Mouse (Mus musculus): ENCODE data around the gene Pde8b. TPM values are rescaled to one million over a fixed set of nuclear protein-coding genes. Genes with fewer than 3 reads are reported as not detected.

The Pde8b gene
- polyA plus RNA-seq, 1 experiment: 0.88 TPM

DNA sequence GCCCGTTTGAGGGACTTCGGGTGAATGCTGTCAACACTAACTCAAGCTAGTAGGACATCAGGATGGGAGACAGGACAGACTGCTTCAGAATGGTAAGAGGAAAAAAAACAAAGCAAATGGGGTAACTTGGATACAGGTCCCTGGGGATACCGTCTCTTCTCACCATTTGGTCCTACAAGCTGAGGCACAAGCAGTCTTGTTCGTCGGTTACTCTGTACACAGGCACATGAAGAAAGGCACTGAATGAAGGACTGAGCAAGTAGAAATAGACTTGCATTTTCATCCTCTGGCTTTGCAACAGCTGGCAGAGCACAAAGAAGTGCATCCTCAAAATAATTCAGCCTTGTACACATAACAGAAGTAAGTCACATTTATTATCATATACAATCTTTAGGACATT lies 14.6 kb upstream of the Pde8b start:
- TF ChIP-seq CTCF (IDR thresholded peaks at IDR 0.05; ENCODE audit: borderline replicate concordance, control insufficient read depth, extremely low read depth, insufficient read depth, low read length, poor library complexity) (no peak), POLR2A (IDR thresholded peaks at IDR 0.05; ENCODE audit: control insufficient read depth, extremely low read depth, insufficient read depth, low read length, poor library complexity) (no peak)
- H3K4me1 ChIP-seq (replicated peaks; ENCODE audit: control insufficient read depth, insufficient read depth, low read length): no peaks in the 10 kb centered on the region
- H3K27me3 ChIP-seq (ENCODE audit: control insufficient read depth, insufficient read depth, low read length): no peaks in the 10 kb centered on the region
- no peak for DNase-seq
- 88% methylated on average over 5 of the region's 5 CpGs for WGBS
- no peak overlapping the region for H3K27ac ChIP-seq (ENCODE audit: control insufficient read depth, insufficient read depth, low read length)
- H3K36me3 ChIP-seq (ENCODE audit: control insufficient read depth, insufficient read depth, low read length): no peaks in the 10 kb centered on the region
- no peak overlapping the region for H3K4me3 ChIP-seq (ENCODE audit: control insufficient read depth, insufficient read depth, low read length)

DNA sequence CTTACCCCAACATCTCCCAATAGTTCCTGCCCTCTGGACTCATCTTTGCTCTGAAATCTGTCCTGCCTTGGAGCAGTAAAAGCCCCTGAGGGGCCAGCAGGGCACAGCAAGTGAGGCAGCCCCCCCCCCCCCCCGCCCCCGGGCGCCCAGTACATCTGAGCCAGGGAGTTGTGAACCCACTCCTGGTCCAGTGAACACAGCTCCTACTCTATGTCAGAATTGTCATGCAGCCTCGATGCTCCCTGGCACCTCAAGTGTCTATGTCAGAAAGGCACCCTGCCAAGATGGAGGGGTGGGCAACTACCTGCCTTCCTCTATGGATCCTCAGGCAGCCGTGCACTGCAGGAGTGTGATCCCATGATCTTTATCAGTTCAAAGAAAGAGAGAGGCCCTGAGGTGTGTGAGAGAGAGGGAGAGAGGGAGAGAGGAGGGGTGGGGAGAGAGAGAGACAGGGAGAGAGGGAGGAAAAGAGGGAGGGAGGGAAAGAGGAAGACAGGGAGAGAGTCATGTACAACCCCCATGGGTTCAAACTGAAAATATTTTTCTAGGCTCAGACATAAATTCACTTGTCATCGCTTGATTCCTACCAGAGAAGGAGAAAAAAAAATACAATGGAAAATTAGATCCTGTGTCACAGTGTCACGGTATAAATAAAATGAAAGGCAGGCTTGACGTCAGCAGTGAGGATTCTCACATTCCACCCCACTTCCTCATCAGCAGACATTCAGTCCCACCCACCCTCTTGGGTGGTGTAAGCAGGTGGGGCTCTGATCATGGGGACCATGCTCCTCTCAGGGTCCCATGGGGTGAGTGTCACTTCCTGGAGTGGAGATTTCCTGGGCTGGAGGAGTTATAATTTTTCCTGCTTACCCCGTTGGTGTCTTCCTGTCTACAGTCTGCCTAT lies 11.0 kb upstream of the Pde8b start:
- Histone ChIP-seq H3K27me3 (ENCODE audit: control insufficient read depth, insufficient read depth, low read length) (no peaks in the 10 kb centered on the region), H3K4me1 (replicated peaks; ENCODE audit: control insufficient read depth, insufficient read depth, low read length) (no peaks in the 10 kb centered on the region), H3K27ac (ENCODE audit: control insufficient read depth, insufficient read depth, low read length) (no peak overlapping the region), H3K4me3 (ENCODE audit: control insufficient read depth, insufficient read depth, low read length) (no peak overlapping the region), H3K36me3 (ENCODE audit: control insufficient read depth, insufficient read depth, low read length) (no peaks in the 10 kb centered on the region)
- TF ChIP-seq POLR2A (IDR thresholded peaks at IDR 0.05; ENCODE audit: control insufficient read depth, extremely low read depth, insufficient read depth, low read length, poor library complexity): no peak
- TF ChIP-seq CTCF (IDR thresholded peaks at IDR 0.05; ENCODE audit: borderline replicate concordance, control insufficient read depth, extremely low read depth, insufficient read depth, low read length, poor library complexity): no peak
- 65% methylated on average over 9 of the region's 9 CpGs for WGBS
- no peak for DNase-seq

DNA sequence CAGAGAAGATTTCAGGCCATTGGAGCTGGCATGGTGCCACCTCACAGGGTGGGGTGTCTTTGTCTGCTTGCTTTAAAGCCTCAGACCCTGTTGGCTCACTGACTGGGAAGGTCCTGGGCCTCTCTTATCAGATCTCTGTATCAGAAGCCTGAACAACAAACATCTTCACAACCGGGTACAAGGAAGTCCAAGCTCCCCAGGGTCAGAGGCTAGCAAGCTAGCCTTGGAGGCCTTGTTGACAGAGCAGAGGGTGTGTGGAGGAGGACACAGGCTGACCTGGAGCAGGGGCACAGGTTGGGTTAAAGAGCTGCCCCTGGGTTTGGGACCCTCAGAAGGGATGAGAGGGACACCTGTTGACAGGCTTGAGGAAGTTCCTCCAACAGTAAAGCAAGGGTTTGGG lies 10.3 kb upstream of the Pde8b start:
- H3K27ac ChIP-seq (ENCODE audit: control insufficient read depth, insufficient read depth, low read length): no peak overlapping the region

DNA sequence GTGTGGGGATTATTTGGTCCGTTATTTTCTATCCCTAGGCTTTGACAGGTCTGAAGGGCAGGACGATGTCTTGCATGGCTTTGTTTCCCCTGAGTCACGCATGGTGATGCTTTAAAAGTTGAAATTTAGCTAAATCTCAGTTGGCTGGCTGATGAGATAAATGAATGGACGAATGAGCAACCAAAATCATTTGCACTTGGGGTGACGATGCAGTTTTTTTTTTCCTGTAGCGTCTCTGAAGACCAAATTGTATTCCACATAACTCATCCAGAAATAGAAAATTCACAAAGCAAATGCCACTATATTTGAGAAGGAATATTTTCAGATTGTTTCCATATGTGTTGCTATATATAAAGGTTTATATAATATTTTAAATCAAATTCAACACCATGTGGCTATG lies 6.9 kb upstream of the Pde8b start:
- WGBS: 92% methylated on average over 6 of the region's 6 CpGs
- H3K27ac ChIP-seq (ENCODE audit: control insufficient read depth, insufficient read depth, low read length): no peak overlapping the region
- no peak for DNase-seq
- no peaks in the 10 kb centered on the region for H3K4me1 ChIP-seq (replicated peaks; ENCODE audit: control insufficient read depth, insufficient read depth, low read length)
- no peaks in the 10 kb centered on the region for H3K27me3 ChIP-seq (ENCODE audit: control insufficient read depth, insufficient read depth, low read length)
- no peaks in the 10 kb centered on the region for H3K36me3 ChIP-seq (ENCODE audit: control insufficient read depth, insufficient read depth, low read length)
- H3K4me3 ChIP-seq (ENCODE audit: control insufficient read depth, insufficient read depth, low read length): no peak overlapping the region
- TF ChIP-seq POLR2A (IDR thresholded peaks at IDR 0.05; ENCODE audit: control insufficient read depth, extremely low read depth, insufficient read depth, low read length, poor library complexity) (no peak), CTCF (IDR thresholded peaks at IDR 0.05; ENCODE audit: borderline replicate concordance, control insufficient read depth, extremely low read depth, insufficient read depth, low read length, poor library complexity) (no peak)

More for the DNA sequence above, 10.3 kb upstream of the Pde8b start:
- Histone ChIP-seq H3K4me3 (ENCODE audit: control insufficient read depth, insufficient read depth, low read length) (no peak overlapping the region), H3K4me1 (replicated peaks; ENCODE audit: control insufficient read depth, insufficient read depth, low read length) (no peaks in the 10 kb centered on the region), H3K27me3 (ENCODE audit: control insufficient read depth, insufficient read depth, low read length) (no peaks in the 10 kb centered on the region), H3K36me3 (ENCODE audit: control insufficient read depth, insufficient read depth, low read length) (no peaks in the 10 kb centered on the region)
- no peak for TF ChIP-seq POLR2A (IDR thresholded peaks at IDR 0.05; ENCODE audit: control insufficient read depth, extremely low read depth, insufficient read depth, low read length, poor library complexity)
- 63% methylated on average over 1 of the region's 1 CpGs for WGBS
- no peak for DNase-seq

DNA sequence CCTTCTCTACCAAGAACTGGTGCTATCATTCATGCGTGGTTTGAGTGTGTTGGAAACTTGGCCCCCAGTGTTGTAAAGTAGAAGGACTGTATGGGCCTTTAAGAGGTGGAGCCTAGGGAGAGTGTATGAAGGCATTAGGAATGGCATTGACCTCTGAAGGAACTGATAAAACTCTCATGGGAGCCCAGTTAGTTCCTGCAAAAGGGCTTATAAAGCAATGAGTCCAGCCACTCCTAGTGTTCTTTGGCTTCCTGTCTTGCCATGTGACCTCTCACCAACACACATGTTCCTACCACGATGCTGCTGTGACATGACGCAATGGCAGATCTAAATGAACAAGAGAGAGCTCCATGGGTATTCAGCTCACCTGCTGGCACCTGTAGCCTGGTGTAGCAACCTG lies 4.9 kb upstream of the Pde8b start:
- TF ChIP-seq CTCF (IDR thresholded peaks at IDR 0.05; ENCODE audit: borderline replicate concordance, control insufficient read depth, extremely low read depth, insufficient read depth, low read length, poor library complexity) (no peak), POLR2A (IDR thresholded peaks at IDR 0.05; ENCODE audit: control insufficient read depth, extremely low read depth, insufficient read depth, low read length, poor library complexity) (no peak)
- Histone ChIP-seq H3K36me3 (ENCODE audit: control insufficient read depth, insufficient read depth, low read length) (no peaks in the 10 kb centered on the region), H3K27ac (ENCODE audit: control insufficient read depth, insufficient read depth, low read length) (no peak overlapping the region), H3K4me1 (replicated peaks; ENCODE audit: control insufficient read depth, insufficient read depth, low read length) (no peaks in the 10 kb centered on the region), H3K27me3 (ENCODE audit: control insufficient read depth, insufficient read depth, low read length) (no peaks in the 10 kb centered on the region; the same call in 1 of the 2 replicates), H3K4me3 (ENCODE audit: control insufficient read depth, insufficient read depth, low read length) (no peak overlapping the region)
- DNase-seq: no peak
- 70% methylated on average over 3 of the region's 3 CpGs for WGBS

DNA sequence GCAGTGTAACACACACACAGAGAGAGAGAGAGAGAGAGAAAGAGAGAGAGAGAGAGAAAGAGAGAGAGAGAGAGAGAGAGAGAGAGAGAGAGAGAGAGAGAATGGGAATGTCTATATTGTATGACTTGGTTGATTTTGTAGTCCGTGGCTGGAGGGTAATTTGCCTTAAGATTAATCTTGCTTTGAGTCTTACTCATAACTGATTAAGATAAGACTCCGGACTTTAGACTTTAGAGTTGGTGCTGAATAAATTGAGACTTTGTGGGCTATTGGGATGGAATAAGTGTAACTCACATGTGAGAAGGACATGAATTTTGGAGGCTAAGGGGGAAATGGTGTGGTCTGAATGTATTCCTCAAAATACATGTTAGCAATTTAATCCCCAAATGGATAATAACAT lies 7.1 kb downstream of the Pde8b start:
- H3K27me3 ChIP-seq (ENCODE audit: control insufficient read depth, insufficient read depth, low read length): no peaks in the 10 kb centered on the region
- no peaks in the 10 kb centered on the region for H3K4me1 ChIP-seq (replicated peaks; ENCODE audit: control insufficient read depth, insufficient read depth, low read length)
- H3K4me3 ChIP-seq (ENCODE audit: control insufficient read depth, insufficient read depth, low read length): no peak overlapping the region
- no peak overlapping the region for H3K27ac ChIP-seq (ENCODE audit: control insufficient read depth, insufficient read depth, low read length)
- 88% methylated on average over 2 of the region's 2 CpGs for WGBS
- H3K36me3 ChIP-seq (ENCODE audit: control insufficient read depth, insufficient read depth, low read length): no peaks in the 10 kb centered on the region
- TF ChIP-seq CTCF (IDR thresholded peaks at IDR 0.05; ENCODE audit: borderline replicate concordance, control insufficient read depth, extremely low read depth, insufficient read depth, low read length, poor library complexity) (no peak), POLR2A (IDR thresholded peaks at IDR 0.05; ENCODE audit: control insufficient read depth, extremely low read depth, insufficient read depth, low read length, poor library complexity) (no peak)
- no peak for DNase-seq
